Mouse (Mus musculus) common myeloid progenitor, adult 5-6 weeks (primary cell): ENCODE data around the gene Banf1. TPM values are rescaled to one million over a fixed set of nuclear protein-coding genes. Genes with fewer than 3 reads are reported as not detected.

Experiments used
- ATAC-seq: replicated peaks from 2 replicates; pipeline ENCODE4 v1.8.0; 2016; ENCODE audit warnings: low read depth, mild to moderate bottlenecking, moderate TSS enrichment, inconsistent platforms; ENCODE audit not compliant: poor library complexity, severe bottlenecking
- total RNA-seq: library from RNA; stranded (forward); fragments of 200-1000, 187-1606 nt; gene quantifications from 2 replicates; pipeline ENCODE4 v1.2.3, GENCODE M21; 2017

Banf1 gene
- total RNA-seq, 1 experiment from 2014 or later = 71.4 TPM

DNA sequence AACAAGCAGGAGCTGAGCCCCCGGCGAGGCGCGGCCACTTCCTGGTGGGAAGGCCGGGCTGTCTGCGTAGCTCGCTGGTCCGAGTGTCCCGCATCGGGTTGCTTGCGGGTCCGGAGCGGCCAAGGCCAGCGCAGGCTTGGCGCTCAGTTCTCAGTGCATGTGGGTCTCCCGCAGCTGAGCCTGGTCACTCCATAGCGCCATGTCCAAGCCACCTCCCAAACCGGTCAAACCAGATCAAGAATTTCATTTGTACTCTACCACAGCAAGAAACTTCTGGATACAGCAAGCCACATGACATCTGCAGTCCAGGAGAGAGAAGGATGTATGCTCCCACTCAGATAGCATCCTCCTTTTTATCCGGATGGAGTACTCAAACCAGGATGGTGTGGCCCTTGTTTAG lies 39.0 kb downstream of the Banf1 start:
- no peak for ATAC-seq

DNA sequence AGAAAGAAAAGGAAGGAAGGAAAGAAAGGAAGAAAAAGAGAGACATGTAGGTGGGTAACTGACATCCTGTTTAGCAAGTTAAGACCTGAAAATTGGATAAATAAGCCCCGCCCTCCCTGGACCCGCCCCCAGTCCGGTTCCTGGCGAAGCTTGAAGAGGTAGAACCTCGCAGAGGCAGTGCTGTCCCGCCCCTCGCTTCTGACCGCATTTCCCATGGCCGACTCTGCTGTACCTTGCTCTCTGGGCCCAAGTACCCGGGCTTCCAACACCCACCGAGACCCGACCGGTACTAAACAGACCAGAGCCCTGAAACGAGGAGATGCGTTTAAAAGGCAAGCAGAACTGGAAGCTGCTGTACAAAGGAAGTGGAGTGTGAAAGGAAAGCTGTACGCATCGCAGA lies 43.2 kb downstream of the Banf1 start:
- 0 out of 2 replicates have a peak, but pooled peaks have one; percentile 54 for ATAC-seq

Other genes with a start within 250 kb of the Banf1 start
- 4.8 and 5.2 TPM in 2 replicates for gene Klc2, start 248.6 kb downstream of the Banf1 start, total RNA-seq
- gene Pacs1, start 94.0 kb downstream of the Banf1 start, total RNA-seq = 9.7 and 20.6 TPM in 2 replicates
- gene Sf3b2, start 71.7 kb downstream of the Banf1 start, total RNA-seq = 235 and 265 TPM in 2 replicates
- not detected in 2 replicates for gene Gal3st3, start 68.8 kb downstream of the Banf1 start, total RNA-seq
- not detected in 2 replicates for gene Catsper1, start 31.4 kb downstream of the Banf1 start, total RNA-seq
- gene Cst6, start 17.6 kb downstream of the Banf1 start, total RNA-seq = not detected in 2 replicates
- 60.0 and 61.7 TPM in 2 replicates for gene Eif1ad, start 427 bp downstream of the Banf1 start, total RNA-seq
- gene Sart1, start 21.5 kb upstream of the Banf1 start, total RNA-seq = 93.3 and 103 TPM in 2 replicates
- gene Tsga10ip, start 35.4 kb upstream of the Banf1 start, total RNA-seq = not detected in 2 replicates
- gene Drap1, start 57.8 kb upstream of the Banf1 start, total RNA-seq = 112 and 125 TPM in 2 replicates
- 9.2 and 10.3 TPM in 2 replicates for gene AI837181, start 58.0 kb upstream of the Banf1 start, total RNA-seq
- 0.63 and 0.78 TPM in 2 replicates for gene Fosl1, start 80.4 kb upstream of the Banf1 start, total RNA-seq
- gene Ccdc85b, start 90.7 kb upstream of the Banf1 start, total RNA-seq = 3.0 and 5.4 TPM in 2 replicates
- 55.8 and 67.4 TPM in 2 replicates for gene Fibp, start 93.4 kb upstream of the Banf1 start, total RNA-seq
- 1.0 and 2.0 TPM in 2 replicates for gene Ctsw, start 101.3 kb upstream of the Banf1 start, total RNA-seq
- 0.09 TPM in 1 of 2 replicates, not detected in the other for gene Efemp2, start 106.8 kb upstream of the Banf1 start, total RNA-seq
- gene Mus81, start 121.2 kb upstream of the Banf1 start, total RNA-seq = 20.7 and 26.9 TPM in 2 replicates
- 940 and 946 TPM in 2 replicates for gene Cfl1, start 123.3 kb upstream of the Banf1 start, total RNA-seq
- not detected in 2 replicates for gene 1700020D05Rik, start 136.6 kb upstream of the Banf1 start, total RNA-seq
- 1.3 and 2.9 TPM in 2 replicates for gene Snx32, start 143.4 kb upstream of the Banf1 start, total RNA-seq
- gene Ovol1, start 193.5 kb upstream of the Banf1 start, total RNA-seq = not detected in 2 replicates
- gene Ap5b1, start 200.9 kb upstream of the Banf1 start, total RNA-seq = 5.2 and 8.0 TPM in 2 replicates
- gene Rnaseh2c, start 234.7 kb upstream of the Banf1 start, total RNA-seq = 65.1 and 78.4 TPM in 2 replicates
- gene Kat5, start 243.1 kb upstream of the Banf1 start, total RNA-seq = 56.7 and 74.3 TPM in 2 replicates